Mouse (Mus musculus): Measurements from ENCODE around the gene C130050O18Rik. TPM values are rescaled to one million over a fixed set of nuclear protein-coding genes. Genes with fewer than 3 reads are reported as not detected.

C130050O18Rik gene
- polyA plus RNA-seq, 1 experiment from 2014 or later = 1.5 TPM

DNA sequence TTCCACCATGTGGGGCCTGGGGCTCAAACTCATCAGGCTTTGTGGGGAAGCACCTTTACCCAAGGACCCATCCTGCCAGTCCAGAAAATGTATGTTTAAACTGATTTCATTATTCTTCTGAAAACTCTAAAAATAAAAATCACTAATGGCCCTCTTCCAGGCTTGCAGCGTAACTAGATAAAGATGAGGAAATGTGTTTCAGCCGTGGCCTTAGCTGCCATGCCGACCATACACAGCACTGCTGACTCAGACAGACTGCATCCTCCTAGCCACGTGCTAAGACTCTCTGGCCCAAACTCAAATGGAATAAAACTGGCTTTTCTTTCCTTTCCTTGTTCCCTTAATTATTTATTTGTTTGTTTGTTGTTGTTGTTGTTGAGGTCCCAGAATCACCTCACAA lies 59.8 kb downstream of the C130050O18Rik start:
- ATAC-seq (ENCODE audit: insufficient number of reproducible peaks, insufficient read depth, low FRiP score, low TSS enrichment, low read depth) = no peak
- Histone ChIP-seq H3K27ac (no peak overlapping the region), H3K9ac (replicated peaks) (no peak overlapping the region), H3K4me2 (no peak overlapping the region), H3K4me3 (replicated peaks) (no peak overlapping the region), H3K36me3 (no peaks in the 10 kb centered on the region), H3K27me3 (peaks cover 3% of the 10 kb centered on the region; the same call in 1 of the 2 replicates), H3K4me1 (replicated peaks) (peaks cover 9% of the 10 kb centered on the region; the same call in 1 of the 2 replicates), H3K9me3 (no peaks in the 10 kb centered on the region)
- WGBS = 74% methylated on average over 4 of the region's 4 CpGs

MicroRNAs encoded within 50 kb of the gene (microRNA counts, 519-probe panel; counts per million panel counts)
- microRNA mmu-miR-339-3p = not detected
- not detected for microRNA mmu-miR-339-5p

Small RNA genes within 50 kb of the gene (microRNA-seq; reads per million reads assigned to microRNA genes)
- 518 reads per million, percentile 70 among the genes with 10 or more reads in this experiment for gene Mir339

Other genes with a start within 250 kb of the C130050O18Rik start
- gene Sun1, start 204.6 kb upstream of the C130050O18Rik start, polyA plus RNA-seq (2016; fragmentation: Nextera tagmentation; extraction: Ambion mirVana) = 54.0 and 54.9 TPM in 2 replicates
- 165 and 167 TPM in 2 replicates for gene Get4, start 153.0 kb upstream of the C130050O18Rik start, polyA plus RNA-seq (2016; fragmentation: Nextera tagmentation; extraction: Ambion mirVana)
- 0.77 and 1.1 TPM in 2 replicates for gene Adap1, start 79.7 kb upstream of the C130050O18Rik start, polyA plus RNA-seq (2016; fragmentation: Nextera tagmentation; extraction: Ambion mirVana)
- 118 and 121 TPM in 2 replicates for gene Cox19, start 53.9 kb upstream of the C130050O18Rik start, polyA plus RNA-seq (2016; fragmentation: Nextera tagmentation; extraction: Ambion mirVana)
- 0.90 and 1.0 TPM in 2 replicates for gene Cyp2w1, start 52.7 kb upstream of the C130050O18Rik start, polyA plus RNA-seq (2016; fragmentation: Nextera tagmentation; extraction: Ambion mirVana)
- 1.7 and 2.3 TPM in 2 replicates for gene Gpr146, start 27.6 kb upstream of the C130050O18Rik start, polyA plus RNA-seq (2016; fragmentation: Nextera tagmentation; extraction: Ambion mirVana)
- 1.7 and 1.9 TPM in 2 replicates for gene Gper1, start 17.9 kb downstream of the C130050O18Rik start, polyA plus RNA-seq (2016; fragmentation: Nextera tagmentation; extraction: Ambion mirVana)
- gene 3110082I17Rik, start 55.2 kb downstream of the C130050O18Rik start, polyA plus RNA-seq (2016; fragmentation: Nextera tagmentation; extraction: Ambion mirVana) = 32.7 and 34.2 TPM in 2 replicates
- gene Zfand2a, start 79.3 kb downstream of the C130050O18Rik start, polyA plus RNA-seq (2016; fragmentation: Nextera tagmentation; extraction: Ambion mirVana) = 8.1 and 10.9 TPM in 2 replicates
- gene Uncx, start 138.2 kb downstream of the C130050O18Rik start, polyA plus RNA-seq (2016; fragmentation: Nextera tagmentation; extraction: Ambion mirVana) = 0.11 and 0.23 TPM in 2 replicates

Data from limb, embryonic 12.5 days (tissue).